Mouse (Mus musculus) cortical plate, adult 2 months (tissue): ENCODE measurements around the gene Stoml2.

Source experiments
- CTCF ChIP-seq: fragments of 200-500 bp; IDR thresholded peaks from 2 replicates; pipeline ENCODE4 v1.5.1; 2011; ENCODE audit warnings: mild to moderate bottlenecking, control low read depth, low read length; ENCODE audit not compliant: insufficient read depth; ENCODE audit errors: extremely low read depth
- POLR2A ChIP-seq: fragments of 200-500 bp; IDR thresholded peaks from 2 replicates; pipeline ENCODE4 v1.6.1; 2011; ENCODE audit warnings: mild to moderate bottlenecking, low read length, control low read depth; ENCODE audit not compliant: insufficient read depth; ENCODE audit errors: extremely low read depth

DNA sequence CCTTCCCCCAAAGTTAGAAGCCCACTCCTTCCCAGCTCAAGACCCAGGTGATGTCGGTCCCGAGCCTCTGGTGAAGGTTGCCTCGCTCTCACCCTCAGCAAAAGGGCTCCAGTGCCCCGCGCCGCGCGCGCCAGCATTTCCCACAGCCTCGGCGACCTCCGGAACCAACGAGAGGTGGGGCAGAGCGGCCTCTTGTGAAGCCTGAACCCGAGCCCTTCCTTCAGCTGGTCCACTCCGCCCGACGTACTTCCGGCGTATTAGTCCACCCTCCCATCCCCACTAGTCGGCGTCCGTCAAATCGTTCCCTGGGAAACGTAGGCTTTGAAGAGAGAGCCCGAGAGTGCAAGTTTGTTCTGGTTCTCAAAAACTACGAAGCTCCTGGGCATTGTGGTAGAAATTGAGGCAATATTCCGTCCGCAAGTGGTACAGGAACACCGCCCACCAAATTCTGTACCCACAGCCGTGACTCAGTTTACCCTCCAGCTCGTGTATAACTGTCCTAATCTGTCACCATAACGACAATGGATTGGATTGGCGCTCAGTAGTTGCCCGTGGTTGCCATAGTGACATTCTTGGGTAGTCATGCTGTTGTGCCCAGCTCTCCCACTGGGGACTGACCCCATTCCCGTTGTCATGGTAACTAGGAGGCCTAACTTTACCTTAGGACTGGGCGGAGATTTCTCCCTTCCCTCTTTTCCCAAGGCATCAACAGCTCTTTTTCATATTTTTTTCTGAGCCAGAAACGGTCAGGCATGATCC, at the start of gene Stoml2:
- peak; percentile 64 for TF ChIP-seq POLR2A
- no peak for TF ChIP-seq CTCF
